Mouse (Mus musculus): ENCODE data around the gene Kcnk4.

GRCm38 (mm10) chr19:6940396-6941351, 6.4 kb upstream of the Kcnk4 start:
- no peak for TF ChIP-seq CTCF (IDR thresholded peaks at IDR 0.05; ENCODE audit: control insufficient read depth, insufficient read depth, insufficient read length)
- no peak for TF ChIP-seq MAX (IDR thresholded peaks at IDR 0.05)
- no peak for TF ChIP-seq USF1 (IDR thresholded peaks at IDR 0.05; ENCODE audit: low read depth)
- TF ChIP-seq MYOD1 (IDR thresholded peaks at IDR 0.05; ENCODE audit: control insufficient read depth, insufficient read length, low read depth): no peak
